Comparison of ENCODE assay signal across 8 mouse cellular contexts in the genomic region with DNA sequence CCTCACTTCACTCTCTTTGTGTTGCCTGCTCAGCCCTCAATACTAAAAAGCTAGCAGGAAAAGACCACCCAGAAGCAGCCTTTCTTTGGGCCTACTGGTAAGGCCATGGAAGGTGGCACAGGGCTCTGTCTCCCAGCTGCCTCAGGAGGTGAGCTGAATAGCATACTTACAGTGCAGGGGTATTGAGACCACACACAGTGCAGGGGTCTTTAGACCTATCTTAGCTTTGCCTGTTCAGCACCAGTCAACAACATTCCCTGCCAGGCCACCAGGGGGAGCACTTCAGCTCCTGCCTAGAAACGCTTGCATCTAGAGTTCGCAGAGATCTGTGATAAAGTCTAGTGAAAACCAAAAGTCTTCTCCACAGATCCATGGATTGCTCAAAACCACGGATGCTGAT. TPM values are rescaled to one million over a fixed set of nuclear protein-coding genes. Genes with fewer than 3 reads are reported as not detected.
DNase-seq lines count a peak whose midpoint lies in the region; ATAC-seq lines count a peak whose summit lies in the region.

No protein-coding gene starts in this region.

- peak; percentile 30 for DNase-seq in kidney, adult 11 months
- peak; percentile 26 for DNase-seq in c-Kit-negative CD71-positive TER-119-positive erythroid progenitor cells, embryonic 14.5 days (ENCODE audit: low read depth, low spot score)
- DNase-seq in forebrain, embryonic 14.5 days (ENCODE audit: low spot score) = peak; percentile 80
- DNase-seq in left cerebral cortex, postnatal 36 days (ENCODE audit: low spot score in 2 of 2) = peak; percentile 33 to 38
- peak; percentile 77 for DNase-seq in splenic B cell, adult 2 months (ENCODE audit: low read depth, low spot score)

- intact Hi-C loops in left cerebral cortex, postnatal 36 days (cut with DNase I) = loop anchor here (5.0 kb wide), 2 partner anchors 96 to 149 kb away; a partner anchor contains a TSS

- WGBS in kidney, embryonic 15.5 days = 18% methylated on average over 3 of the region's 3 CpGs
- WGBS in forebrain, embryonic 14.5 days = 24% methylated on average over 3 of the region's 3 CpGs
- 14% methylated on average over 3 of the region's 3 CpGs for WGBS in midbrain, embryonic 16.5 days

- ATAC-seq in kidney, embryonic 15.5 days (replicated peaks; ENCODE audit: low FRiP score) = no peak
- peak; percentile 72 for ATAC-seq in forebrain, embryonic 14.5 days
- peak; percentile 65 for ATAC-seq in inflammation-experienced regulatory T-cells, adult 6 months
- ATAC-seq in midbrain, embryonic 16.5 days = peak; percentile 60; the same call in 1 of the 2 replicates

- no peak overlapping the region for H3K4me3 ChIP-seq in kidney, embryonic 15.5 days (replicated peaks)
- no peak overlapping the region for H3K4me3 ChIP-seq in forebrain, embryonic 14.5 days (ENCODE audit: low read depth, low read length)
- H3K4me3 ChIP-seq in midbrain, embryonic 16.5 days (ENCODE audit: low read depth, low read length) = no peak overlapping the region

- H3K27me3 ChIP-seq in kidney, embryonic 15.5 days = 0 out of 2 replicates have a peak, but pooled peaks cover 5% of the 10 kb centered on the region
- H3K27me3 ChIP-seq in forebrain, embryonic 14.5 days (replicated peaks; ENCODE audit: control insufficient read depth, insufficient read depth, low read length) = no peaks in the 10 kb centered on the region
- H3K27me3 ChIP-seq in midbrain, embryonic 16.5 days (ENCODE audit: control insufficient read depth, insufficient read depth, low read depth, low read length) = no peaks in the 10 kb centered on the region; the same call in 1 of the 2 replicates
- H3K27me3 ChIP-seq in splenic B cell, adult 2 months (ENCODE audit: control insufficient read depth, insufficient read depth, low read length, poor library complexity, severe bottlenecking) = no peaks in the 10 kb centered on the region

- H3K4me2 ChIP-seq in kidney, embryonic 15.5 days = no peak overlapping the region
- H3K4me2 ChIP-seq in forebrain, embryonic 14.5 days (ENCODE audit: low read length) = no peak overlapping the region
- H3K4me2 ChIP-seq in midbrain, embryonic 16.5 days (ENCODE audit: low read length) = no peak overlapping the region

- 0 out of 2 replicates have a peak, but pooled peaks cover 9% of the 10 kb centered on the region for H3K9me3 ChIP-seq in kidney, embryonic 15.5 days (replicated peaks)
- 0 out of 2 replicates have a peak, but pooled peaks cover 3% of the 10 kb centered on the region for H3K9me3 ChIP-seq in forebrain, embryonic 14.5 days (replicated peaks; ENCODE audit: control insufficient read depth, low read length)
- no peaks in the 10 kb centered on the region for H3K9me3 ChIP-seq in midbrain, embryonic 16.5 days (replicated peaks; ENCODE audit: control insufficient read depth, low read length, poor library complexity, severe bottlenecking)

- H3K9ac ChIP-seq in kidney, embryonic 15.5 days = no peak overlapping the region
- no peak overlapping the region for H3K9ac ChIP-seq in forebrain, embryonic 14.5 days (ENCODE audit: low read length)
- no peak overlapping the region for H3K9ac ChIP-seq in midbrain, embryonic 16.5 days (ENCODE audit: low read depth, low read length)

- no peak overlapping the region for H3K27ac ChIP-seq in kidney, embryonic 15.5 days
- no peak overlapping the region for H3K27ac ChIP-seq in forebrain, embryonic 14.5 days (ENCODE audit: low read depth, low read length)
- H3K27ac ChIP-seq in midbrain, embryonic 16.5 days (ENCODE audit: low read length) = no peak overlapping the region

- no peaks in the 10 kb centered on the region for H3K36me3 ChIP-seq in kidney, embryonic 15.5 days
- H3K36me3 ChIP-seq in forebrain, embryonic 14.5 days (ENCODE audit: control insufficient read depth, insufficient read depth, low read length) = no peaks in the 10 kb centered on the region
- H3K36me3 ChIP-seq in midbrain, embryonic 16.5 days (ENCODE audit: control insufficient read depth, insufficient read depth, low read length) = no peaks in the 10 kb centered on the region
- H3K36me3 ChIP-seq in splenic B cell, adult 2 months (ENCODE audit: control insufficient read depth, insufficient read depth, low read length, poor library complexity, severe bottlenecking) = no peaks in the 10 kb centered on the region

- H3K4me1 ChIP-seq in kidney, embryonic 15.5 days = no peaks in the 10 kb centered on the region
- H3K4me1 ChIP-seq in forebrain, embryonic 14.5 days (ENCODE audit: control insufficient read depth, insufficient read depth, low read length) = no peaks in the 10 kb centered on the region
- H3K4me1 ChIP-seq in midbrain, embryonic 16.5 days (ENCODE audit: control insufficient read depth, insufficient read depth, low read length) = no peaks in the 10 kb centered on the region

RNA-seq across cellular contexts. Expression of a gene that starts 19.0 kb away (rescaled TPM):
- polyA plus RNA-seq in kidney, embryonic 15.5 days (2015; fragmentation: Nextera tagmentation; extraction: Ambion mirVana) = 0.03 TPM in 1 of 2 replicates, not detected in the other
- 0.03 and 0.09 TPM in 2 replicates for polyA plus RNA-seq in forebrain, embryonic 14.5 days (2014; fragmentation: Nextera tagmentation; extraction: Ambion mirVana)
- polyA plus RNA-seq in inflammation-experienced regulatory T-cells, adult 6 months (2017; shearing (Covaris generic)) = not detected
- under 1 TPM; 0.07 TPM for total RNA-seq in left cerebral cortex, postnatal 36 days (2021)
- polyA plus RNA-seq in midbrain, embryonic 16.5 days (2015; fragmentation: Nextera tagmentation; extraction: Ambion mirVana) = 0.03 and 0.07 TPM in 2 replicates

RNA-seq across cellular contexts. Expression of a gene that starts 21.2 kb away (rescaled TPM):
- polyA plus RNA-seq in kidney, embryonic 15.5 days (2015; fragmentation: Nextera tagmentation; extraction: Ambion mirVana) = 147 and 154 TPM in 2 replicates
- polyA plus RNA-seq in forebrain, embryonic 14.5 days (2014; fragmentation: Nextera tagmentation; extraction: Ambion mirVana) = 36.0 and 38.3 TPM in 2 replicates
- 10 to 100 TPM; 37.8 to 61.3 (median 61.2) TPM for polyA plus RNA-seq in inflammation-experienced regulatory T-cells, adult 6 months (2017; shearing (Covaris generic))
- total RNA-seq in left cerebral cortex, postnatal 36 days (2021) = 10 to 100 TPM; 50.3 to 54.8 TPM
- 69.8 and 72.4 TPM in 2 replicates for polyA plus RNA-seq in midbrain, embryonic 16.5 days (2015; fragmentation: Nextera tagmentation; extraction: Ambion mirVana)

RNA-seq across cellular contexts. Expression of a gene that starts 31.0 kb away (rescaled TPM):
- polyA plus RNA-seq in kidney, embryonic 15.5 days (2015; fragmentation: Nextera tagmentation; extraction: Ambion mirVana) = 14.3 and 15.7 TPM in 2 replicates
- polyA plus RNA-seq in forebrain, embryonic 14.5 days (2014; fragmentation: Nextera tagmentation; extraction: Ambion mirVana) = 9.9 and 13.7 TPM in 2 replicates
- polyA plus RNA-seq in inflammation-experienced regulatory T-cells, adult 6 months (2017; shearing (Covaris generic)) = 1 to 10 TPM in 2 of 3 experiments, under 1 TPM in 1; 0.95 to 1.8 (median 1.3) TPM
- total RNA-seq in left cerebral cortex, postnatal 36 days (2021) = 10 to 100 TPM; 46.7 to 54.8 TPM
- 10.2 and 12.1 TPM in 2 replicates for polyA plus RNA-seq in midbrain, embryonic 16.5 days (2015; fragmentation: Nextera tagmentation; extraction: Ambion mirVana)

Comparison
In these comparisons a context has a peak if more than half of its experiments do, and no peak if none do; other contexts are left out.
1. DNase-seq: peak in every context shown above with its lines; median percentile 80 in forebrain, embryonic 14.5 days; 77 in splenic B cell, adult 2 months; 36 in left cerebral cortex, postnatal 36 days; 30 in kidney, adult 11 months; 26 in c-Kit-negative CD71-positive TER-119-positive erythroid progenitor cells, embryonic 14.5 days.